Mouse (Mus musculus) liver, postnatal 0 days (tissue): Measurements from ENCODE around the gene Brat1. TPM values are rescaled to one million over a fixed set of nuclear protein-coding genes. Genes with fewer than 3 reads are reported as not detected.

Source experiments
- ATAC-seq: fragments of 200-750 bp; cut with Nextera tagmentation; 2 replicates; pipeline ENCODE4 v1.8.0; 2017; ENCODE audit warnings: mild to moderate bottlenecking, moderate library complexity
- DNase-seq: peaks from one replicate; pipeline ENCODE4 v3.0.0-alpha.2; 2016
- H3K27ac ChIP-seq: fragments of 300-500 bp; sonication (generic); 2 replicates; pipeline ENCODE4 v1.5.1; 2014; ENCODE audit warnings: antibody characterized with exemption, moderate library complexity, mild to moderate bottlenecking, low read depth
- H3K27me3 ChIP-seq: fragments of 300-500 bp; sonication (generic); 2 replicates; pipeline ENCODE4 v1.6.1; 2014; ENCODE audit warnings: low read length, control low read depth, mixed read lengths; ENCODE audit not compliant: insufficient read depth
- H3K36me3 ChIP-seq: fragments of 300-500 bp; sonication (generic); replicated peaks from 2 replicates; pipeline ENCODE4 v1.6.1; 2014; ENCODE audit warnings: mild to moderate bottlenecking, control low read depth, low read length, moderate library complexity, mixed read lengths; ENCODE audit not compliant: insufficient read depth
- H3K4me1 ChIP-seq: fragments of 300-500 bp; sonication (generic); 2 replicates; pipeline ENCODE4 v1.6.1; 2014; ENCODE audit warnings: antibody characterized with exemption, mild to moderate bottlenecking, control low read depth; ENCODE audit not compliant: insufficient read depth
- H3K4me2 ChIP-seq: fragments of 300-500 bp; sonication (generic); 2 replicates; pipeline ENCODE4 v1.6.1; 2014; ENCODE audit warnings: low read depth, mild to moderate bottlenecking, low read length, moderate library complexity, mixed read lengths
- H3K4me3 ChIP-seq: fragments of 300-500 bp; sonication (generic); 2 replicates; pipeline ENCODE4 v1.5.1; 2014; ENCODE audit warnings: low read depth, low read length
- H3K9ac ChIP-seq: fragments of 300-500 bp; sonication (generic); replicated peaks from 2 replicates; pipeline ENCODE4 v1.6.1; 2014; ENCODE audit warnings: mild to moderate bottlenecking, moderate library complexity
- H3K9me3 ChIP-seq: fragments of 300-500 bp; sonication (generic); 2 replicates; pipeline ENCODE4 v1.6.1; 2016; ENCODE audit warnings: mild to moderate bottlenecking, control low read depth, low read length, mixed read lengths
- CTCF ChIP-seq: sonication (generic); IDR thresholded peaks from 2 replicates; pipeline ENCODE4 v1.5.1; 2016; ENCODE audit warnings: antibody characterized with exemption, low read depth
- EP300 ChIP-seq: IDR thresholded peaks from 2 replicates; pipeline ENCODE4 v1.6.1; 2016; ENCODE audit warnings: antibody characterized with exemption, low read depth, mild to moderate bottlenecking
- WGBS: fragments of 180-500 bp; shearing (Covaris S2); extraction: QIAGEN DNeasy Blood & Tissue Kit; methylation state at CpG from one replicate; pipeline ENCODE4 v1.1.7; 2014; ENCODE audit not compliant: insufficient replicate concordance; 5-methylcytosine and 5-hydroxymethylcytosine counted together
- polyA plus RNA-seq: library from polyadenylated mRNA; unstranded; fragments of >200 nt; fragmentation: Nextera tagmentation; extraction: Ambion mirVana; gene quantifications from 2 replicates; pipeline ENCODE4 v1.2.1, GENCODE M21; 2015

Brat1 gene
- polyA plus RNA-seq, 1 experiment from 2014 or later = 4.9 TPM

DNA sequence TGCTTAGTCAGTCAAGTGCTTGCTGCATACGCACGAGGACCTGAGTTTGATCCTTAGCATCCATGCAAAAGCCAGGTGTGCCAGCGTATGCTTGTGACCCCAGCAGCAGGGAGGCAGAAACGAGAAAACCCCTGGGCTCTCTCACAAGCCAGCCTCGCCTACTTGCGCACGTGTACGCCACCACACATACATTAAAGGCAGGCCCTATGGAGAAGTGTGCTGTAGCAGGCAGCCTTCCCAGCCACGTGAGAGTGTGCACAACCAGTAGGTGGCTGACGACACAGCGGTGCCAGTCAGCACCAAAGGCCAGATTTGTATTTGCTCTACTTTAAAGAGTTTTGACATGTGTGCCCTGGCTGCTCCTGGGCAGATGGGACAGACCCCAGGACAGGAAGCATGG is 29.2 kb upstream of the Brat1 start:
- Histone ChIP-seq H3K27ac (no peak overlapping the region), H3K36me3 (peaks cover 11% of the 10 kb centered on the region; the same call in 1 of the 2 replicates), H3K9me3 (no peaks in the 10 kb centered on the region), H3K4me1 (no peaks in the 10 kb centered on the region), H3K4me3 (no peak overlapping the region), H3K4me2 (no peak overlapping the region), H3K9ac (no peak overlapping the region), H3K27me3 (no peaks in the 10 kb centered on the region)
- 88% methylated on average over 11 of the region's 11 CpGs for WGBS
- DNase-seq = no peak
- TF ChIP-seq CTCF (no peak), EP300 (no peak)
- no peak for ATAC-seq

DNA sequence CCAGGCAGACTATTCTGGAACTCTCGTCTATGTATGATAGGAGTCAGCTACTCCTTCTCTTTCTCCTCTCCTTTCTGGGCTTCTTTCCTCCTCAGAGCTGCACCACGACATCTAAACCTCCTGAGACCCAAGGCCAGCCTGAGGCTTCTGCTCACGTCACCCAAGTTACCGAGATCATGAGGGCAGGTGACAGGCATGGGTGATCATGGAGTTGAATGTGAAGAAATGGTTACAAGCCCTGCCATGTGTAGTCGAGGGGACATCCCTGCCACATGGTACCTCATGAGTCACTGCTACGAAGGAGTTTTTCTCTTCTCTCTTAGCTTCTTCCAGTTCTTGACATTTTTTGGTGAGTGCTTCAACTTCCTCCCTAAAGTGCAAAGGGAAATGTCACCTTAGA is 27.7 kb upstream of the Brat1 start:
- Histone ChIP-seq H3K27me3 (no peaks in the 10 kb centered on the region), H3K9me3 (no peaks in the 10 kb centered on the region), H3K4me1 (no peaks in the 10 kb centered on the region), H3K9ac (no peak overlapping the region), H3K4me2 (no peak overlapping the region), H3K36me3 (peaks cover 11% of the 10 kb centered on the region; the same call in 1 of the 2 replicates), H3K27ac (no peak overlapping the region), H3K4me3 (no peak overlapping the region)
- WGBS = 83% methylated on average over 6 of the region's 6 CpGs
- TF ChIP-seq EP300 = no peak
- TF ChIP-seq CTCF = no peak
- DNase-seq = no peak
- ATAC-seq = no peak

DNA sequence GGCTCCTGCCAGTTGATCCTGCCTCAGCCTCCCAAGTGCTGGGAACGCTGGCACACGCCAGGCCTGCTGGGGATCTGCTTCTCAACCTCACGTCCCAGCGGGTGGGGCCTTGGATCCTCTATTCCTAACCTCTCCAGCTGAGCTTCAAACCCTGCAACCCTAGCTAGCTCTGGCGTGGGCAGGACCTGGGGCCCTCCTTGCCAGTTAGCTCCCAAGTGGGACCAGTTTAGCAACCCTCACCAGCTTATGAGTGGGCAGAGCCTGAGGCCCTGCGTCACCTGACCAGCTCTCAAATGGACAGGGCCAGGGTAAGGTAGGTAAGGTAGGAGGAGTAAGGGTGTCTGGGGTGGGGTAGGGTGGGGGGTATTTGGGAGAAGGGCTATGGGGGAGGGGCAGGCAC is 24.8 kb upstream of the Brat1 start:
- no peak for ATAC-seq
- DNase-seq = no peak
- Histone ChIP-seq H3K4me1 (no peaks in the 10 kb centered on the region), H3K9me3 (no peaks in the 10 kb centered on the region), H3K4me2 (no peak overlapping the region), H3K27ac (no peak overlapping the region), H3K27me3 (no peaks in the 10 kb centered on the region), H3K36me3 (peaks cover 6% of the 10 kb centered on the region), H3K9ac (no peak overlapping the region), H3K4me3 (no peak overlapping the region)
- no peak for TF ChIP-seq EP300
- TF ChIP-seq CTCF = no peak
- 84% methylated on average over 6 of the region's 6 CpGs for WGBS

DNA sequence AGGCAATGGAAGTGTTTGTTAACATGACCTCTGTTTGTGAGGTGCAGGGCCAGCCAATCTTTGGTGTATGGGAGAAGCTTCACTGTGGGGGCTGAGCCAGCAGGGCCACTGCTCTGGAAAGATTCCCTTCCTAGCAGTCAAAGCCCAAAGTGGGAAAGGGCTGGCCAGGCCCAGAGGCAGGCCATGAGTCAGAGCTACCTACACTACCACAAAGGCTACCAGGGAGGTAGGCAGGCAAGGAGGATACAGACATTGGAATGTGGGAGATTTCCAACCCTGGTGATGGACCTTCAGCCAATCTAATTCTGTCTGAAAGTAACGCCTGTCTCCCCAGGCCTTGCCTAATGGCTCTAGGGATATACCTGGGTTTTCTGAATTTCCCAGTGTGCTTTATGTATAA is 23.9 kb upstream of the Brat1 start:
- 78% methylated on average over 1 of the region's 1 CpGs for WGBS
- H3K27ac ChIP-seq = no peak overlapping the region
- H3K4me2 ChIP-seq = no peak overlapping the region
- peaks cover 2% of the 10 kb centered on the region for H3K36me3 ChIP-seq
- H3K4me1 ChIP-seq = no peaks in the 10 kb centered on the region
- DNase-seq (no peak), ATAC-seq (no peak)
- no peak overlapping the region for H3K9ac ChIP-seq
- TF ChIP-seq EP300 = no peak
- TF ChIP-seq CTCF = no peak
- no peaks in the 10 kb centered on the region for H3K9me3 ChIP-seq
- no peak overlapping the region for H3K4me3 ChIP-seq
- H3K27me3 ChIP-seq = no peaks in the 10 kb centered on the region

DNA sequence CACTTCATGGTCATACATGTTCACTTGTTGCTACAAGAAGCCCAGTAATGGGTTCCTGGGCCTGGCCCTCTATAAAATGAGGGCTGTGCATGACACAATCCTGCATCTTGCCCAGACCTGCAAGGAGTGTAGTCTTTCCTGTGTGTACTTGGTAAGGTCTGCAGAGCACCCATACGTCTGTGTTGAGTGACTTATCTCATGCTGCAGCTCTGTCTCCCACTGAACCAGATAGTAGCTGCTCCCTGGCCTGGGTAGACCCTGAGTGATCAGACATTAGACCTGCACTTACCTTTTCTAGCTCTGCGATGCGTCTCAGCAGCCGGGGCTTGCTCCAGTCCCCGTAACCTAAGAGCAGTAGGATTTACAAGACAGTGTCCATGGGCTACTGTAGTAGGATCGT is 22.7 kb upstream of the Brat1 start:
- Histone ChIP-seq H3K4me1 (no peaks in the 10 kb centered on the region), H3K9me3 (no peaks in the 10 kb centered on the region), H3K27ac (no peak overlapping the region), H3K4me2 (no peak overlapping the region), H3K36me3 (peaks cover 4% of the 10 kb centered on the region; the same call in 1 of the 2 replicates), H3K4me3 (no peak overlapping the region), H3K27me3 (no peaks in the 10 kb centered on the region), H3K9ac (no peak overlapping the region)
- ATAC-seq (no peak), DNase-seq (no peak)
- TF ChIP-seq CTCF (no peak), EP300 (no peak)
- 74% methylated on average over 6 of the region's 6 CpGs for WGBS

DNA sequence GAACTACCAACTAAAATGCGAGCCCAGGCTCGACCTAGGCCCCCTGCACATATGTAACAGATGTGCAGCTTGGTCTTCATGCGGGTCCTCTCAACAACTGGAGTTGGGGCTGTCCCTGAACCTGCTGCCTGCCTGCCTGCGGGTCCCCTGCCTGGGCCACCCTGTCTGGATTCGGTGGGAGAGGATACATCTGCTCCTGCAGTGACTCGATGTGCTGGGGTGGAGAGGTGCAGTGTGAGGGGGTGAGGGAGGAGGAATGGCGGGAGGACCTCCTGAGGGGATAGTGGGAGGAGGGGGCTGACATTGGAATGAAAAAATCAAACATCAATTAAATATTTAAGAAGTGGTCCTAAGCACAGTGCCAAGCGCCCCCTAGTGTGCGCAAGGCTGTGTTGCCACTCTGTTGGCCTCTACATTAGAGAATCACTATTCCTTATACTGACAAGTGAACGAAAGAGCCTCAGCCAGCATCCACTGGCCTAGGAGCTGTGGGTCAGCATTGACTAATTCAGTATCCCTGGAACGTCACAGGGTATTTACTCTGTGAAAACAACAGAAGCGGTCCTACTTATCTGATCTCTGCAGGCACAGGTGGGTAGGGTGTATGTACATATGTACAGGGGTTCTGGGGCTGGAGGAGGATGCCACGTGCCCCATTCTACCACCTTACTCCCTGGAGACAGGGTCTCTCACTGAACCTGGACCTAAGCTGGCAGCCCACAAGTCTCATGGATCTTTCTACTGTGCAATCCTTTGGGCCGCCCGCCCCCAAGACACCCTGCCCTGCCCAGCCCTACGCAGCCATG is 20.3 kb upstream of the Brat1 start:
- ATAC-seq (no peak), DNase-seq (peak; percentile 42)
- H3K9ac ChIP-seq = no peak overlapping the region
- TF ChIP-seq EP300 (no peak), CTCF (peak; percentile 79)
- H3K4me2 ChIP-seq = no peak overlapping the region
- no peak overlapping the region for H3K27ac ChIP-seq
- H3K27me3 ChIP-seq = no peaks in the 10 kb centered on the region
- no peaks in the 10 kb centered on the region for H3K9me3 ChIP-seq
- H3K4me1 ChIP-seq = no peaks in the 10 kb centered on the region
- H3K4me3 ChIP-seq = no peak overlapping the region
- WGBS = 69% methylated on average over 16 of the region's 16 CpGs
- peaks cover 7% of the 10 kb centered on the region for H3K36me3 ChIP-seq
